Comparison of ENCODE assay signal across 26 mouse cellular contexts in genomic region chr12:111190355-111190754, GRCm38 (mm10). TPM values are rescaled to one million over a fixed set of nuclear protein-coding genes. Genes with fewer than 3 reads are reported as not detected.
DNase-seq lines count a peak whose midpoint lies in the region; ATAC-seq and TF ChIP-seq lines count a peak whose summit lies in the region.
"Had no signal": no experiment of that assay in that cellular context is flagged by ENCODE, and none has a peak within 500 bp of the region (broad histone marks: within the 10 kb centered on the region; RNA-seq: fewer than 3 reads in every experiment).

No protein-coding gene starts in this region.

- H3K27me3 ChIP-seq in intestine, embryonic 16.5 days (replicated peaks; ENCODE audit: control insufficient read depth, insufficient read depth, low read length), result no peaks in the 10 kb centered on the region
- no peaks in the 10 kb centered on the region for H3K27me3 ChIP-seq in intestine, postnatal 0 days (replicated peaks; ENCODE audit: control insufficient read depth, insufficient read depth, low read length)
- no peaks in the 10 kb centered on the region for H3K27me3 ChIP-seq in embryonic facial prominence, embryonic 10.5 days (replicated peaks; ENCODE audit: low read depth, poor library complexity, severe bottlenecking)
- H3K27me3 ChIP-seq: CH12.LX, Patski had no signal

- DNase-seq in embryonic facial prominence, embryonic 10.5 days (ENCODE audit: low spot score), result no peak
- no peak for DNase-seq in lung, postnatal 25 days (ENCODE audit: low spot score)
- DNase-seq: adrenal gland, adult 2 months; adrenal gland, adult 8-10 months; adrenal gland, postnatal 10 days; adrenal gland, postnatal 14 days; adrenal gland, postnatal 25 days; adrenal gland, postnatal 36 days; B cell, adult 2 months; cerebellum, adult 11 months; cerebellum, adult 11-12 months; cerebellum, adult 18-20 months had no signal

- H3K4me1 ChIP-seq in intestine, embryonic 16.5 days (ENCODE audit: control insufficient read depth, insufficient read depth, low read length), result 0 out of 2 replicates have a peak, but pooled peaks cover 3% of the 10 kb centered on the region
- no peaks in the 10 kb centered on the region for H3K4me1 ChIP-seq in intestine, postnatal 0 days (replicated peaks; ENCODE audit: control insufficient read depth, insufficient read depth, low read length)
- H3K4me1 ChIP-seq in embryonic facial prominence, embryonic 10.5 days, result peaks cover 10% of the 10 kb centered on the region

- H3K36me3 ChIP-seq in intestine, embryonic 16.5 days (ENCODE audit: control insufficient read depth, insufficient read depth, low read length), result no peaks in the 10 kb centered on the region
- no peaks in the 10 kb centered on the region for H3K36me3 ChIP-seq in intestine, postnatal 0 days (ENCODE audit: control insufficient read depth, insufficient read depth)
- peaks cover 7% of the 10 kb centered on the region for H3K36me3 ChIP-seq in embryonic facial prominence, embryonic 10.5 days (replicated peaks)
- H3K36me3 ChIP-seq: G1E had no signal

- no peak for ATAC-seq in intestine, embryonic 16.5 days
- no peak for ATAC-seq in intestine, postnatal 0 days
- peak; percentile 67 for ATAC-seq in granulocyte monocyte progenitor cell, adult 5-6 weeks (replicated peaks; ENCODE audit: poor library complexity, severe bottlenecking)
- peak; percentile 54 for ATAC-seq in megakaryocyte progenitor cell, adult 5-6 weeks (replicated peaks; ENCODE audit: poor library complexity)
- ATAC-seq: activated CD4-positive, CD25-positive, alpha-beta regulatory T cell, adult 4 months; CD4-positive, CD25-positive, alpha-beta regulatory T cell, adult 4 months; Patski had no signal

- no peak overlapping the region for H3K4me3 ChIP-seq in intestine, embryonic 16.5 days (ENCODE audit: low read length)
- no peak overlapping the region for H3K4me3 ChIP-seq in intestine, postnatal 0 days (ENCODE audit: low read depth, low read length)
- no peak overlapping the region for H3K4me3 ChIP-seq in embryonic facial prominence, embryonic 10.5 days

- no peak overlapping the region for H3K4me2 ChIP-seq in intestine, embryonic 16.5 days (ENCODE audit: low read depth, low read length)
- no peak overlapping the region for H3K4me2 ChIP-seq in intestine, postnatal 0 days (replicated peaks; ENCODE audit: low read depth)

- 91% methylated on average over 5 of the region's 5 CpGs for whole genome bisulfite sequencing in intestine, embryonic 16.5 days
- WGBS in intestine, postnatal 0 days, result 89% methylated on average over 5 of the region's 5 CpGs
- 86% methylated on average over 5 of the region's 5 CpGs for WGBS in embryonic facial prominence, embryonic 10.5 days

- H3K9me3 ChIP-seq in intestine, embryonic 16.5 days (ENCODE audit: control insufficient read depth, low read length), result no peaks in the 10 kb centered on the region
- no peaks in the 10 kb centered on the region for H3K9me3 ChIP-seq in intestine, postnatal 0 days (ENCODE audit: control insufficient read depth)
- H3K9me3 ChIP-seq in embryonic facial prominence, embryonic 10.5 days, result no peaks in the 10 kb centered on the region
- H3K9me3 ChIP-seq: G1E had no signal

- no peak overlapping the region for H3K27ac ChIP-seq in intestine, embryonic 16.5 days (ENCODE audit: low read length)
- no peak overlapping the region for H3K27ac ChIP-seq in intestine, postnatal 0 days (ENCODE audit: low read depth, low read length)
- no peak overlapping the region for H3K27ac ChIP-seq in embryonic facial prominence, embryonic 10.5 days (replicated peaks)

- TF ChIP-seq CTCF in intestine, postnatal 0 days (IDR thresholded peaks at IDR 0.05; ENCODE audit: low read depth), result no peak

- 0 out of 2 replicates have a peak overlapping the region, but pooled peaks have one; percentile 21 for H3K9ac ChIP-seq in intestine, embryonic 16.5 days (ENCODE audit: low read depth, low read length)
- H3K9ac ChIP-seq in intestine, postnatal 0 days (ENCODE audit: low read depth, low read length), result no peak overlapping the region

RNA-seq across cellular contexts. Expression of gene 4930595D18Rik, which starts 6.1 kb away (rescaled TPM):
- not detected in 2 replicates for polyA plus RNA-seq in intestine, embryonic 16.5 days (2015; fragmentation: Nextera tagmentation; extraction: Ambion mirVana)
- not detected in 2 replicates for polyA plus RNA-seq in intestine, postnatal 0 days (2015; fragmentation: Nextera tagmentation; extraction: Ambion mirVana)
- total RNA-seq in granulocyte monocyte progenitor cell, adult 5-6 weeks (2014; fragmentation: Nextera tagmentation), result not detected in 2 replicates
- not detected in 2 replicates for total RNA-seq in granulocyte monocyte progenitor cell, adult 5-6 weeks (2017)
- total RNA-seq in megakaryocyte progenitor cell, adult 5-6 weeks (2015), result not detected in 2 replicates
- not detected in 2 replicates for total RNA-seq in megakaryocyte progenitor cell, adult 5-6 weeks (2017)
- polyA plus RNA-seq in embryonic facial prominence, embryonic 10.5 days (2016; fragmentation: Nextera tagmentation; extraction: Ambion mirVana), result not detected in 2 replicates
- total RNA-seq: adrenal gland, adult 18-20 months; adrenal gland, adult 2 months; adrenal gland, adult 8-10 months; adrenal gland, postnatal 10 days; adrenal gland, postnatal 14 days; adrenal gland, postnatal 25 days; adrenal gland, postnatal 36 days; adrenal gland, postnatal 4 days; CH12.LX; ES-E14; MEL had no signal
- polyA plus RNA-seq: adrenal gland, adult 2 months; C2C12; G1E; Patski had no signal

RNA-seq across cellular contexts. Expression of gene Traf3, which starts 24.2 kb away (rescaled TPM):
- 4.0 TPM in 2 replicates for polyA plus RNA-seq in intestine, embryonic 16.5 days (2015; fragmentation: Nextera tagmentation; extraction: Ambion mirVana)
- 3.4 and 4.0 TPM in 2 replicates for polyA plus RNA-seq in intestine, postnatal 0 days (2015; fragmentation: Nextera tagmentation; extraction: Ambion mirVana)
- total RNA-seq in granulocyte monocyte progenitor cell, adult 5-6 weeks (2014; fragmentation: Nextera tagmentation), result 15.0 and 16.2 TPM in 2 replicates
- 15.7 and 21.8 TPM in 2 replicates for total RNA-seq in granulocyte monocyte progenitor cell, adult 5-6 weeks (2017)
- 12.0 and 12.4 TPM in 2 replicates for total RNA-seq in megakaryocyte progenitor cell, adult 5-6 weeks (2015)
- 24.1 and 24.5 TPM in 2 replicates for total RNA-seq in megakaryocyte progenitor cell, adult 5-6 weeks (2017)
- 9.5 and 10.6 TPM in 2 replicates for polyA plus RNA-seq in embryonic facial prominence, embryonic 10.5 days (2016; fragmentation: Nextera tagmentation; extraction: Ambion mirVana)
- polyA plus RNA-seq: G1E had no signal

Comparison
In these comparisons a context has a peak if more than half of its experiments do, and no peak if none do; other contexts are left out.
1. ATAC-seq: peak in granulocyte monocyte progenitor cell, adult 5-6 weeks (single experiment) and megakaryocyte progenitor cell, adult 5-6 weeks (single experiment); none in intestine, embryonic 16.5 days (single experiment) and intestine, postnatal 0 days (single experiment).